9 mouse cellular contexts compared by ENCODE assay signal in the genomic region with DNA sequence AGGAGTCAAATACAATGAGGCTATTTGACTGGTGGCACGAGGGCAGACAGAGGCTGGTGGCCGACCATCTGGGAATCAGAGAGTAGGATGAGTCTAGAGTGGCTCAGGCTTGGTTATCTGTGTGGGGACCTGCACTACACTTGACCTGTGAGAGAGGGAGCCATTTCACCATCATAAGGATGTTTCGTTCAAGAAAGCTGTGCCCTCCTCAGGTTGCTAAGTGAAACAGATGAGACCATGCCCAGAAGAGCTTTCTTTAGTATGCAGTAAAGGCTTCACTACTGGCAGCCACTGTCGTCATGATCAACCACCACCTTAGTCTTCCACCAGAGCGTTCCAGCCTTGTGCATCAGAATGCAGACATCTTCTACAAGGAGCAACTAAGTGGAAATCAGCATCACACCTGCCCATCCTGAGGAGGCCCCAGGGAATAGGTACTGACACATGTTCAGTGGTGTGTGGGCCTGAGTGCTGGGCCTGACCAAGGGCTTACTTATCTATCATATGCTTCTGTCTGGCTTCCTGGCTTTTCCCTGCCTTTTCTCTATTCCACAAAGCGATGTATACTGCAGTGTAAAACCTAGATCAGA.
DNase-seq lines count a peak whose midpoint lies in the region; ATAC-seq lines count a peak whose summit lies in the region.
"Had no signal": no experiment of that assay in that cellular context is flagged by ENCODE, and none has a peak within 500 bp of the region (broad histone marks: within the 10 kb centered on the region; RNA-seq: fewer than 3 reads in every experiment).

No protein-coding gene starts in this region.

- no peak overlapping the region for H3K27ac ChIP-seq in hindbrain, embryonic 16.5 days (ENCODE audit: low read depth, low read length)
- H3K27ac ChIP-seq in liver, embryonic 11.5 days (ENCODE audit: low read depth, low read length): no peak overlapping the region
- no peak overlapping the region for H3K27ac ChIP-seq in limb, embryonic 10.5 days
- H3K27ac ChIP-seq: limb, embryonic 15.5 days had no signal

- no peak overlapping the region for H3K4me3 ChIP-seq in hindbrain, embryonic 16.5 days (ENCODE audit: low read length)
- no peak overlapping the region for H3K4me3 ChIP-seq in liver, embryonic 11.5 days (ENCODE audit: low read depth, low read length)
- no peak overlapping the region for H3K4me3 ChIP-seq in limb, embryonic 10.5 days
- H3K4me3 ChIP-seq: limb, embryonic 15.5 days had no signal

- peak; percentile 84 for ATAC-seq in hindbrain, embryonic 16.5 days
- ATAC-seq in liver, embryonic 11.5 days (replicated peaks; ENCODE audit: low FRiP score): peak; percentile 57

- H3K4me1 ChIP-seq in hindbrain, embryonic 16.5 days (ENCODE audit: control insufficient read depth, insufficient read depth, low read depth, low read length): no peaks in the 10 kb centered on the region
- no peaks in the 10 kb centered on the region; the same call in 1 of the 2 replicates for H3K4me1 ChIP-seq in liver, embryonic 11.5 days (replicated peaks; ENCODE audit: control insufficient read depth, insufficient read depth, low read length)
- no peaks in the 10 kb centered on the region for H3K4me1 ChIP-seq in limb, embryonic 10.5 days
- H3K4me1 ChIP-seq: limb, embryonic 15.5 days had no signal

- peak; percentile 51 for DNase-seq in kidney, adult 18-20 months
- no peak for DNase-seq in kidney, adult 11 months
- peak; percentile 78 for DNase-seq in T-cell, adult 2 months (ENCODE audit: low spot score)
- peak; percentile 29 for DNase-seq in embryo, embryonic 11.5 days (ENCODE audit: low read depth, low spot score)
- DNase-seq in liver, embryonic 11.5 days (ENCODE audit: low spot score): no peak
- peak; percentile 59 to 63 for DNase-seq in natural killer cell, adult 2 months (ENCODE audit: low spot score in 2 of 2)
- DNase-seq in limb, embryonic 10.5 days (ENCODE audit: low spot score): no peak

- peaks cover 13% of the 10 kb centered on the region for H3K36me3 ChIP-seq in hindbrain, embryonic 16.5 days (ENCODE audit: control insufficient read depth, insufficient read depth, low read length)
- peaks cover 17% of the 10 kb centered on the region; the same call in 1 of the 2 replicates for H3K36me3 ChIP-seq in liver, embryonic 11.5 days (ENCODE audit: control insufficient read depth, insufficient read depth, low read length)
- peaks cover 37% of the 10 kb centered on the region for H3K36me3 ChIP-seq in limb, embryonic 10.5 days

- no peak overlapping the region; the same call in 1 of the 2 replicates for H3K9ac ChIP-seq in hindbrain, embryonic 16.5 days (ENCODE audit: low read depth, low read length)
- H3K9ac ChIP-seq in liver, embryonic 11.5 days (ENCODE audit: low read depth, low read length): no peak overlapping the region
- H3K9ac ChIP-seq: limb, embryonic 15.5 days had no signal

- no peak overlapping the region for H3K4me2 ChIP-seq in hindbrain, embryonic 16.5 days (ENCODE audit: low read length)
- H3K4me2 ChIP-seq in liver, embryonic 11.5 days: no peak overlapping the region
- H3K4me2 ChIP-seq: limb, embryonic 15.5 days had no signal

- H3K27me3 ChIP-seq in hindbrain, embryonic 16.5 days (replicated peaks; ENCODE audit: control insufficient read depth, insufficient read depth, low read length): no peaks in the 10 kb centered on the region
- H3K27me3 ChIP-seq in liver, embryonic 11.5 days (replicated peaks; ENCODE audit: control insufficient read depth, insufficient read depth, low read length): no peaks in the 10 kb centered on the region
- H3K27me3 ChIP-seq in limb, embryonic 10.5 days (ENCODE audit: low read depth, poor library complexity, severe bottlenecking): no peaks in the 10 kb centered on the region
- H3K27me3 ChIP-seq: limb, embryonic 15.5 days had no signal

- WGBS in hindbrain, embryonic 16.5 days: 49% methylated on average over 6 of the region's 6 CpGs
- WGBS in liver, embryonic 11.5 days: 48% methylated on average over 6 of the region's 6 CpGs
- WGBS in limb, embryonic 10.5 days: 56% methylated on average over 6 of the region's 6 CpGs

- no peaks in the 10 kb centered on the region for H3K9me3 ChIP-seq in hindbrain, embryonic 16.5 days (ENCODE audit: control insufficient read depth, low read length)
- H3K9me3 ChIP-seq in liver, embryonic 11.5 days (ENCODE audit: control insufficient read depth, low read length): no peaks in the 10 kb centered on the region
- no peaks in the 10 kb centered on the region for H3K9me3 ChIP-seq in limb, embryonic 10.5 days (replicated peaks)
- H3K9me3 ChIP-seq: limb, embryonic 15.5 days had no signal

Comparison
In these comparisons a context has a peak if more than half of its experiments do, and no peak if none do; other contexts are left out.
1. DNase-seq: peak in kidney, adult 18-20 months (single experiment), T-cell, adult 2 months (single experiment), embryo, embryonic 11.5 days (single experiment) and natural killer cell, adult 2 months (2 of 2); none in kidney, adult 11 months (single experiment), liver, embryonic 11.5 days (single experiment) and limb, embryonic 10.5 days (single experiment).